Mouse (Mus musculus) gastrocnemius, adult 2 months (tissue): ENCODE results near the gene Ccl1. TPM values are rescaled to one million over a fixed set of nuclear protein-coding genes. Genes with fewer than 3 reads are reported as not detected.

ENCODE experiments used
- DNase-seq: peaks from one replicate; pipeline ENCODE4 v3.0.0; 2022
- H3K27ac ChIP-seq: fragments of 200-600 bp; 2 replicates; pipeline ENCODE4 v1.8.1; 2022; ENCODE audit warnings: mild to moderate bottlenecking
- H3K4me3 ChIP-seq: fragments of 200-600 bp; 2 replicates; pipeline ENCODE4 v1.8.1; 2022; ENCODE audit warnings: mild to moderate bottlenecking, moderate library complexity
- CTCF ChIP-seq: fragments of 200-600 bp; IDR thresholded peaks from 2 replicates; pipeline ENCODE4 v1.8.1; 2022; ENCODE audit warnings: antibody characterized with exemption, mild to moderate bottlenecking, moderate library complexity
- intact Hi-C: fragments of 180-260 bp; cut with DNase I; formaldehyde crosslinking; loops from one replicate; pipeline ENCODE4 v1.15.1; 2025
- total RNA-seq, 2 experiments: library from RNA; stranded (reverse); gene quantifications; 2 replicates each; pipeline ENCODE4 v1.2.3; 2021

The Ccl1 gene
- total RNA-seq, 2 experiments from 2014 or later, result not detected

- no peak for TF ChIP-seq CTCF
- H3K4me3 ChIP-seq, result no peak overlapping the region
- H3K27ac ChIP-seq, result no peak overlapping the region
- intact Hi-C loops, result no loop called here
- DNase-seq, result no peak
Observed at GRCm38 (mm10) chr11:82163285-82163684, 142.2 kb downstream of the Ccl1 start.

- no peak overlapping the region for H3K4me3 ChIP-seq
- no peak for TF ChIP-seq CTCF
- no peak for DNase-seq
- intact Hi-C loops, result no loop called here
- no peak overlapping the region for H3K27ac ChIP-seq
Observed at GRCm38 (mm10) chr11:82159126-82159525, 146.4 kb downstream of the Ccl1 start.

GRCm38 (mm10) chr11:82139492-82140094 is 165.9 kb downstream of the Ccl1 start:
- DNase-seq, result no peak
- TF ChIP-seq CTCF, result no peak
- Histone ChIP-seq H3K4me3 (no peak overlapping the region), H3K27ac (peak overlapping the region; percentile 13; the same call in 1 of the 2 replicates)
- intact Hi-C loops, result no loop called here

- no peak overlapping the region for H3K4me3 ChIP-seq
- intact Hi-C loops, result no loop called here
- no peak overlapping the region for H3K27ac ChIP-seq
- TF ChIP-seq CTCF, result no peak
- DNase-seq, result peak; percentile 31
Observed at GRCm38 (mm10) chr11:82136196-82136595, 169.3 kb downstream of the Ccl1 start.

GRCm38 (mm10) chr11:82132977-82133376 is 172.5 kb downstream of the Ccl1 start:
- H3K4me3 ChIP-seq, result no peak overlapping the region
- DNase-seq, result no peak
- peak overlapping the region; percentile 77 for H3K27ac ChIP-seq
- no peak for TF ChIP-seq CTCF
- intact Hi-C loops, result no loop called here

Other genes with a start within 250 kb of the Ccl1 start
- gene Ccl11, start 247.9 kb downstream of the Ccl1 start, total RNA-seq, result 10 to 100 TPM; 21.3 to 22.1 TPM
- not detected for gene Ccl12, start 203.8 kb downstream of the Ccl1 start, total RNA-seq
- not detected for gene Ccl8, start 190.5 kb downstream of the Ccl1 start, total RNA-seq
- not detected for gene Tmem132e, start 83.2 kb upstream of the Ccl1 start, total RNA-seq